Mouse (Mus musculus) stomach, postnatal 0 days (tissue): ENCODE results near the gene Gm3629. TPM values are rescaled to one million over a fixed set of nuclear protein-coding genes. Genes with fewer than 3 reads are reported as not detected.
A peak's percentile ranks its signal among the peaks of the same experiment; 100 is the strongest.
"Not testable (repeated sequence)": the region's sequence is repeated elsewhere in the genome, so short reads cannot be mapped to it uniquely, and the experiment has no call there.

Experiments
- ATAC-seq: fragments of 200-750 bp; cut with Nextera tagmentation; 2 replicates; pipeline ENCODE4 v1.8.0; 2017; ENCODE audit not compliant: low FRiP score, low TSS enrichment
- DNase-seq: peaks from one replicate; pipeline ENCODE4 v3.0.0-alpha.2; 2016; ENCODE audit warnings: low spot score
- H3K27ac ChIP-seq: fragments of 300-500 bp; sonication (generic); replicated peaks from 2 replicates; pipeline ENCODE4 v1.5.1; 2014; ENCODE audit warnings: mild to moderate bottlenecking, control low read depth
- H3K27me3 ChIP-seq: fragments of 300-500 bp; sonication (generic); 2 replicates; pipeline ENCODE4 v1.6.1; 2014; ENCODE audit warnings: low read length; ENCODE audit not compliant: control insufficient read depth, insufficient read depth
- H3K36me3 ChIP-seq: fragments of 300-500 bp; sonication (generic); 2 replicates; pipeline ENCODE4 v1.6.1; 2014; ENCODE audit warnings: low read length, mixed read lengths; ENCODE audit not compliant: control insufficient read depth, insufficient read depth
- H3K4me1 ChIP-seq: fragments of 300-500 bp; sonication (generic); replicated peaks from 2 replicates; pipeline ENCODE4 v1.6.1; 2014; ENCODE audit warnings: antibody characterized with exemption; ENCODE audit not compliant: control insufficient read depth, insufficient read depth
- H3K4me2 ChIP-seq: fragments of 300-500 bp; sonication (generic); replicated peaks from 2 replicates; pipeline ENCODE4 v1.6.1; 2014; ENCODE audit warnings: low read depth, mild to moderate bottlenecking, control low read depth, moderate library complexity
- H3K4me3 ChIP-seq: fragments of 300-500 bp; sonication (generic); 2 replicates; pipeline ENCODE4 v1.5.1; 2014; ENCODE audit warnings: low read depth, low read length, control low read depth
- H3K9ac ChIP-seq: fragments of 300-500 bp; sonication (generic); 2 replicates; pipeline ENCODE4 v1.6.1; 2014; ENCODE audit warnings: mild to moderate bottlenecking, low read length, control low read depth, mixed read lengths
- H3K9me3 ChIP-seq: fragments of 300-500 bp; sonication (generic); 2 replicates; pipeline ENCODE4 v1.6.1; 2016; ENCODE audit warnings: low read length; ENCODE audit not compliant: control insufficient read depth
- CTCF ChIP-seq: IDR thresholded peaks from 2 replicates; pipeline ENCODE4 v1.5.1; 2016; ENCODE audit warnings: antibody characterized with exemption, low read depth, mild to moderate bottlenecking, moderate library complexity
- WGBS: fragments of 180-500 bp; shearing (Covaris S2); extraction: QIAGEN DNeasy Blood & Tissue Kit; methylation state at CpG from one replicate; pipeline ENCODE4 v1.1.7; 2014; 5-methylcytosine and 5-hydroxymethylcytosine counted together
- polyA plus RNA-seq: library from polyadenylated mRNA; unstranded; fragments of >200 nt; fragmentation: Nextera tagmentation; extraction: Ambion mirVana; gene quantifications from 2 replicates; pipeline ENCODE4 v1.2.1, GENCODE M21; 2015

The Gm3629 gene
- polyA plus RNA-seq: 0.11 TPM in 1 of 2 replicates, not detected in the other

GRCm38 (mm10) chr14:6590513-6590912 lies at the start of gene Gm3629:
Gm3629 (minus strand) TSS chr14:6590613.
- H3K9me3 ChIP-seq, H3K9ac ChIP-seq, DNase-seq, H3K27me3 ChIP-seq, H3K4me3 ChIP-seq, H3K4me2 ChIP-seq, ATAC-seq, H3K27ac ChIP-seq, H3K4me1 ChIP-seq, H3K36me3 ChIP-seq: not testable (repeated sequence)
- no CpG with 5 or more reads among the region's 2 CpGs for WGBS

GRCm38 (mm10) chr14:6622318-6622717 lies 31.9 kb upstream of the Gm3629 start, which contains the start of gene Gm3460:
Gm3460 (minus strand) TSS chr14:6622418.
- not testable (repeated sequence) for H3K4me2 ChIP-seq, H3K27ac ChIP-seq, H3K9ac ChIP-seq, H3K27me3 ChIP-seq, H3K36me3 ChIP-seq, H3K4me1 ChIP-seq, ATAC-seq, H3K4me3 ChIP-seq, DNase-seq, H3K9me3 ChIP-seq
- 78% methylated on average over 1 of the region's 2 CpGs for WGBS

- H3K9ac ChIP-seq, H3K4me2 ChIP-seq, H3K27ac ChIP-seq, H3K27me3 ChIP-seq, H3K9me3 ChIP-seq, DNase-seq, H3K4me1 ChIP-seq, H3K4me3 ChIP-seq, ATAC-seq, H3K36me3 ChIP-seq: not testable (repeated sequence)
- no CpG with 5 or more reads among the region's 1 CpGs for WGBS
Measured at GRCm38 (mm10) chr14:6606436-6606835, 16.0 kb upstream of the Gm3629 start.

GRCm38 (mm10) chr14:6605004-6605403 lies 14.6 kb upstream of the Gm3629 start:
- not testable (repeated sequence) for H3K9me3 ChIP-seq, ATAC-seq, H3K27ac ChIP-seq, H3K9ac ChIP-seq, H3K27me3 ChIP-seq, H3K36me3 ChIP-seq, H3K4me1 ChIP-seq
- WGBS: 0% methylated on average over 2 of the region's 20 CpGs
- TF ChIP-seq CTCF: peak; percentile 58
- peak overlapping the region; percentile 53 for H3K4me2 ChIP-seq
- H3K4me3 ChIP-seq: peak overlapping the region; percentile 26
- DNase-seq: peak; percentile 48

GRCm38 (mm10) chr14:6604551-6604950 lies 14.1 kb upstream of the Gm3629 start:
- peak overlapping the region; percentile 53 for H3K4me2 ChIP-seq
- H3K4me1 ChIP-seq, H3K27me3 ChIP-seq, H3K27ac ChIP-seq, ATAC-seq, H3K36me3 ChIP-seq, H3K9ac ChIP-seq, H3K9me3 ChIP-seq: not testable (repeated sequence)
- peak; percentile 17 for DNase-seq
- WGBS: 7% methylated on average over 17 of the region's 20 CpGs
- peak overlapping the region; percentile 26 for H3K4me3 ChIP-seq

GRCm38 (mm10) chr14:6537190-6537589 lies 53.2 kb downstream of the Gm3629 start, which contains the start of gene Gm8356:
Gm8356 (minus strand) TSS chr14:6537290.
- H3K4me2 ChIP-seq, H3K36me3 ChIP-seq, ATAC-seq, H3K9me3 ChIP-seq, DNase-seq, H3K27me3 ChIP-seq, H3K4me3 ChIP-seq, H3K9ac ChIP-seq, H3K27ac ChIP-seq, H3K4me1 ChIP-seq: not testable (repeated sequence)
- no CpG with 5 or more reads among the region's 2 CpGs for WGBS

Other genes with a start within 250 kb of the Gm3629 start
- not detected in 2 replicates for gene Gm3618, start 246.9 kb downstream of the Gm3629 start, polyA plus RNA-seq
- not detected in 2 replicates for gene Gm16440, start 200.3 kb downstream of the Gm3629 start, polyA plus RNA-seq
- gene Gm3591, start 178.1 kb downstream of the Gm3629 start, polyA plus RNA-seq: 0.13 and 0.21 TPM in 2 replicates
- not detected in 2 replicates for gene Gm3594, start 146.0 kb downstream of the Gm3629 start, polyA plus RNA-seq
- not detected in 2 replicates for gene Gm8356, start 53.3 kb downstream of the Gm3629 start, polyA plus RNA-seq
- not detected in 2 replicates for gene Gm3460, start 31.8 kb upstream of the Gm3629 start, polyA plus RNA-seq
- gene Gm10251, start 93.6 kb upstream of the Gm3629 start, polyA plus RNA-seq: 0.06 TPM in 1 of 2 replicates, not detected in the other
- gene Gm8050, start 129.6 kb upstream of the Gm3629 start, polyA plus RNA-seq: not detected in 2 replicates
- 1.2 and 1.4 TPM in 2 replicates for gene Gm3636, start 151.7 kb upstream of the Gm3629 start, polyA plus RNA-seq
- gene Gm8362, start 183.8 kb upstream of the Gm3629 start, polyA plus RNA-seq: not detected in 2 replicates
- gene Gm3642, start 249.7 kb upstream of the Gm3629 start, polyA plus RNA-seq: not detected in 2 replicates